Mouse (Mus musculus): ENCODE measurements around the gene Lyst.
"Not testable (repeated sequence)": the region's sequence is repeated elsewhere in the genome, so short reads cannot be mapped to it uniquely, and the experiment has no call there.

Lyst gene

DNA sequence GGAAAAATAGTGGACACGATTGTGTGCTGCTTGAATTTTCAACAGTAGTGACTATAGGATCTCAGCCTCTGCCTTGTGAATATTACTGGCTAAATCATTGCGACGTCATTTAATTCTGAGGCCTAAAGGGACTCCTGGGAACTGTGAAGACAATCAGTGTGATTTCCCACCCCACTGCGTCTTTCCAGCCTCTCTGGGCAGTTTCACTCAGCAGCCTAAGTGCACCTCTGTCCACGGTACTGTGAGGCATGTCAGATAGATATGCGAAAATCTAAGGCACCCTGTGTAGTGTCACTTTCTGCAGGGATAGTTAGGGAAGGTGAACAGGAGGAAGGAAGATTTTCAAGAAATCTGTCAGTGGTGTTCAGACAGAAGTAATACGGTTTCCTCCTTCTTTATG lies 193.1 kb downstream of the Lyst start:
- no peak for DNase-seq (ENCODE audit: low spot score)

DNA sequence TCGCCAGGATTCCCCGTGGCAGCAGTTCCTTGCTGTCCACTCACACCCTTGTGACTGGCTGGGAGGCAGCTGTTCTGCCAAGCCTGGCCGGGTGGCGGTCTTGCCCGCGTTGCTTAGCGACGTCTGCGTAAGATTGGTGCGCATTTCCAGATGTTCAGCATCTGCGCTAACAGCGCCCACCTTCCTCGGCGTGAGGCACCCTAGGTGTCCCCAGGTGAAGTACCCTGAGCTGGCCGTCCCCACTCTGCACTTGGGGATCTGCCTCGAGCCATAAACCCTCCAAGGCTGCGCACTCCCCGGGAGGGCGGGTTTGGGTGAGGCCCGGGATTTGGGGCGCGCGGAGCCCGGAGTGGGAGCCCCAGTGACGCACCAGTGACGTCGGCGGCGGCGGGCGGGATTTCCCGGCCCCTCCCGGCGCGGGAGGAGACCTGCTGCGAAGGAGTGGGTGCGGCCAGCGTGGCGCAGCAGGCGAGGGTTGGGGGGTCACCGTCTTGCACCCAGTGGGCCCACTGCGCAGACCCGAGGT lies 193.8 kb downstream of the Lyst start, which contains the start of gene Gng4:
Gng4 (plus strand) TSS at position 166 of the 526 bp plus-strand sequence.
- peak; percentile 9 for DNase-seq (ENCODE audit: low spot score)

- DNase-seq (ENCODE audit: low spot score), result no peak
Measured at GRCm38 (mm10) chr13:13784420-13784936, 194.3 kb downstream of the Lyst start.

GRCm38 (mm10) chr13:13784981-13785783 lies 195.0 kb downstream of the Lyst start:
- DNase-seq (ENCODE audit: low spot score), result no peak

DNA sequence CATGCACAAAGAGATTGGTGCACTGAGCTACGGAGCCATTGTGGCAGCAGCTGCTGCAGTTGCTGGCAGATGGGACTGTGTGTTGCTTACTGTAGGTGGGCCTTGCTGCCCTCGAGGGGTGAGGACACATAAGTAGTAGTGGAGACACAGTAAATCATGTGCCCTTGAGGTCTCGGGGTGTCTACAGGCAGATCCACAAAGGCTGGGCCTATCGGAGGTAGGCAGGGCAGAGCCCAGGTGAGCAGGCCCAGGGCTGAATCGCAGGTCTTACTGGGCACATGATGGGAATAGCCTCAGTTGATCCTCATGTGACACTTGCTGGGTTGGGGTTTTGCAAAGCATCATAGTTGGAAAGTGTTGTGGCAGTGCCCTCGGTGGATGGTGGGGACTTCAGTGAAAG lies 196.8 kb downstream of the Lyst start:
- DNase-seq (ENCODE audit: low spot score), result no peak

- DNase-seq (ENCODE audit: low spot score), result no peak
Measured at GRCm38 (mm10) chr13:13788070-13788469, 197.9 kb downstream of the Lyst start.

DNA sequence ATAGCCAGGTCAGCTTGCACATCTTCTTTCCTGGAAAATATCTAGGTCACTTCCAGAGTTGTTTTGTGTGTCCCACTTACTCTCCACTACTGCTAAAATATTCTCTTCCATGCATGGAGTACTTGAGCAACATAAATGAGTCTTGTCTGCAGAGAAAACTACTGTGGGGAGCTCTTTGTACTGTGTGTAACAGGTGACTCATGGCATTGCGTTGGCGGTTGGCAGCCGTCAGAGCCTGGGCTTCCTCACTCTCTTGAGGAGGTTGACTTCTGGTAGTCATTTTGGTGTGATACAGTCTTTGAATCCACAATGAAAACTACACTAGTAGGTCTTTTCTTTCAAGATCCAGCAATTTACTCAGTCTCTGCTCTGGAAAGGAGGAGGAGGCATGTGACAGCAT lies 201.8 kb downstream of the Lyst start:
- DNase-seq (ENCODE audit: low spot score), result no peak

DNA sequence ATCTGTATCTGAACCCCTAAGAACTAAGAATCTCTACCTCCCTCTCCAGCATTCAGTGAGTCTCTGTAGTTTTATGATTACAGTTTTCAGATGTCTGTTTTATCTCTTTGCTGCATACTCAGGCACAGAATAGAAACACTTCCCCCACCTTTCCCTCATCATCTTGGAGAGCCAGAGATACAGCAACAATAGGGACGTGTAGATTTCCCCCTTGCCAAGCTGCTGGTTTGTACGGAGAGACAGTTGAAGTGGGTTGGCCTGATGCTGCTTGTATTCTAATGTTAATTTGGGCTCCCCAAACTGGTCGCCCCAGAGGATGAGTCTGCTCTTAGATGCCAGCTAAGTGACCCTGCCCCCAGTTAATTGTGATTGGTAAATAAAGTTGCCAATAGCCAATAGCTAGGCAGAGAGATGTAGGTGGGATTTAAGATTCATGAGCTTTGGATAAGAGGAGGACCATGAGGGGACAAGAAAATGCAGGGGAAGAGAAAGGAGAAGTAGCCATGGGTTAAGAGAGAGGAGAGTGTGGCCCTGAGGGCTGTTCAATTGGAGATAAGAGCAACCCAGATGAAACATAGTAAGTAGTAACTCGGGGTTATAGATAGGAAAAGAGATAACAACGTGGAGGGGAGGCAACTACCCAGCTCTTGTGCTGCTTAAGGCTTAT lies 205.1 kb downstream of the Lyst start:
- no peak for DNase-seq (ENCODE audit: low spot score)

DNA sequence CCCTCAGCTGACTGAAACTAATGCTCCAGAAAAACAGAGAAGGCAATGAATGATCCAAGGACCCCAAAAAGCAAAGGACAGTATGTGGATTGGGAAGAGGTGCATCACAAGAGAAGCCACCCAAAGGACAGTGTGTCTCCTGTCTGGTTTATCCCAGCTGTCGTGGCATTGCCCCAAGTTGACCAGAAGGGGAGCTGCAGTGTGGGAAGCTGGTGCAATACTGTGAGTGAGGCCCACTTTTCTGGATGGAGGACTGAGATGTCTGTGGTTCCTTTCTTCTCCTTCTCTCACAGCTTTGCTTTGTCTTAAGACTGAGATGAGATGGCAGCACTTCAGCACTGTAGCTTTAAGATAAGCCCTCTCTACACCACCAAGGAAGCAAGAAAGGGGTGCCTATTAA lies 205.9 kb downstream of the Lyst start:
- no peak for DNase-seq (ENCODE audit: low spot score)

DNA sequence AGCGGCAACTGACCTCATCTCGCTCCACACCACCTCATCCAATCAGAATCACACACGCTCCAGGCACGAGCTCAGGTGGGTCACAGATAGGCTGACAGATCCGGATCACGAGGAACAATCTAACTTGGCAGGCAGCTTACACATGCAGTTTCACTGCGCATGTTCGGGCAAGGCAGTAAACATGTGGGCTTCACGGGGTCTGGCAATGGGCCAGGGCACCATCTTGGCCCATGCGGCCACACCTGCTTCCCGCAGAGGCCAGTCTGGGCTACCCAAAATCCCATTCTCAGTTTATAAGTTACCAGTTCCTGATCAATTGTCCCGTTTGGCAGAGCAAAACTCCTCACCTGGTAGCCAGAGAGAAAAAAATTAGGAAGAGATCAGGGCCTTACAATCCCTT lies 207.6 kb downstream of the Lyst start:
- DNase-seq (ENCODE audit: low spot score), result not testable (repeated sequence)

GRCm38 (mm10) chr13:13798775-13799174 lies 208.6 kb downstream of the Lyst start:
- DNase-seq (ENCODE audit: low spot score), result no peak

DNA sequence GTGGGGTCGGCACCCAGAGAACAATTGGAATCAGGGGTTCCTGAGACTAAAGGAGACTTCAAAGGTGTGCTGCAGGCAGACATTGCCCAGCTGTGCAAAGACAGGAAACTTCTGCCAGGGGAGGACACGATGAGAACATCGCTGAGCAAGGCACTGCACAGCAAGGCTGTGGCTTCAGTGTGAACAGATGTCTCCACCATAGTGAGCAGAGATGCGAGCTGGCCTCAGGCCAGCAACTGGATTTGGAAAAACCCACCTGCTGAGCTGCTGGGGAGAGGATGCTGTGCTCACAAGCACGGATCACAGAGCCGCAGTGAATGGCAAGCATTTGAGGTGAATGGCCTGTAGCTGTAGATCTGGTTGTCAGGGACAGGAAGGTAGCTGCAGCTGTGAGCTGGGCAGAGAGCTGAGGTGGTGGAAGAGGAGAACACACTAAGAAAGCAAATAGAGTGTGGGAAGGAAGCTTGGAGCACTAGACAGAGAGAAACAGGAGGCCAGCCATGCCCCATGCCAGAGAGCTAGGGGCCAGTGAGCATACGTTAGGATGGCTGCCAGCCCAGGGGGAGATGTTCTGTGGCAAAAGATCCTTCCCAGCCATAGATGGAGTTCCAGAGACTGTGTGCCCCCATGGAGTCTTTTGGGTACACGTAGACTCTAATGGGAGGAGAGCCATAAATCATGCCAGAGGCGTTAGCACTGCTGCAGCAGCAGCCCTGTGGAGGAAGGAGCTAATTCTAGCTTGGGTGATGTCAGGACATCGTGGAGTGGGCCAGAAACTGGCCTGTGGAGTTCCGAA lies 218.3 kb downstream of the Lyst start:
- no peak for DNase-seq (ENCODE audit: low spot score)

DNA sequence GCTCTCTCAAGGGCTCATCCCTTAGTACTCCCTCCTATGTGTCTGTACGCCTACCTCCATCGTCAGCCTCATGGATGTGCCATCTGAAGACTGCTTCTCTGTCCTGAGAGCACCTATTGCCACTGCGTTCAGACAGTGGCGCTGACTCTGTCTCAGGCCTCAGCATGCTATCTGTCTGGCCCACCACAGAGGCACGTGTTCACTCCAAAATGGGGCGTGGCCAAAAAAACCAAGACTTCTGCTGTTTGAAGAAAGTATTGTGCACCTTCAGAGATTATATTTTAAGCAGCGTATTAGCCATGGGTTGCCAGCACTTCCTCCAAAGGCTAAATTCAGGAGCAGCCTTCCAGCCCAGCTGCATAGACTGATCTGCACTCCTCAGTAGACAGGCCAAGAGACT lies 220.7 kb downstream of the Lyst start:
- DNase-seq (ENCODE audit: low spot score), result no peak

GRCm38 (mm10) chr13:13818696-13819095 lies 228.5 kb downstream of the Lyst start:
- no peak for DNase-seq (ENCODE audit: low spot score)

GRCm38 (mm10) chr13:13820234-13821123 lies 230.3 kb downstream of the Lyst start:
- no peak for DNase-seq (ENCODE audit: low spot score)

GRCm38 (mm10) chr13:13824946-13825345 lies 234.7 kb downstream of the Lyst start:
- no peak for DNase-seq (ENCODE audit: low spot score)

DNA sequence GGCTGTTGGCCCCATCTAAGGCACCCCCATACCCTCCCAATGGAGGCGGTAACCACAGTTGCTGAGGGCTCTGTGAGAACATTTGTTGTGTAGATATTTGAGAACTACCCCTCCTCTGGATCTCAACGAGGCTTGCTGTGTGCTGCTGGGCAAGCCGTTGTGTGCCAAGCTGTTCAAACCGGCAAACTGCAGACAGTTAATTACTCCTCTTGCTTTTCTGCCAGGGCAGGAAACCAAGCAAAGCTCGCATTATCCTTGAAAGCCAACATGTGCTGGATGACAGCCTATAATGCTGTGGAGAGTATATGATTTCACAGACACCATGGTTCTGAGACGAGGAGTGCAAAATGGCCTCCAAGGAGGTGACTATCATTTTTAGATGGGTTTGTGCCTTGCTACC lies 236.3 kb downstream of the Lyst start:
- DNase-seq (ENCODE audit: low spot score), result no peak

DNA sequence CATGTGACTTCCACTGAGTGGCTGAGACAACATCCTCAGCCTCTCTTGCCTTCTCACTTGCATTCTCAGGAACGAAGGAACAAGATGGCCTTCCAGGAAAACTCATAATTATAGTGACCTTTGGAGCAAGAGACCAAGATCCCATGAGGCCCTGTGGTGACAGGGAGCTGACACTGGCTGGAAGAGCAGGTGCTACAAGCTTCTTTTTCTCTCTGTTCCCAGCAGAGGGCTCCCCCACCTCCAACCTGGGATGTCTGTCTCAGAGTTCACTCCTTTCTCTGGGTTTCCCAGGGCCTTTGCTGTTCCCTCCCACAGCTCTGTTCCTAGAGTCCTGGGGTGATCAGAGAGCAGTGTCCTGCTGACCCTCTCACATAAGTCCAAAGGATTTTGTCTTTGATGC lies 237.9 kb downstream of the Lyst start:
- DNase-seq (ENCODE audit: low spot score), result no peak

All from ovary, adult 18-20 months (tissue).